Mouse (Mus musculus): Measurements from ENCODE around the gene Fgf23. TPM values are rescaled to one million over a fixed set of nuclear protein-coding genes. Genes with fewer than 3 reads are reported as not detected.

The Fgf23 gene
- polyA plus RNA-seq (2015; fragmentation: Nextera tagmentation; extraction: Ambion mirVana) = 0.13 TPM in 1 of 2 replicates, not detected in the other

GRCm38 (mm10) chr6:127072817-127073216, at the start of gene Fgf23:
Gene Fgf23 (plus strand): TSS chr6:127072902.
- no peak for ATAC-seq (ENCODE audit: low FRiP score)
- H3K4me2 ChIP-seq = no peak within 1 kb of the TSS
- no peak within 1 kb of the TSS for H3K27ac ChIP-seq (replicated peaks)
- H3K36me3 ChIP-seq = no peaks in the 10 kb centered on the region
- no peak within 1 kb of the TSS for H3K4me3 ChIP-seq (replicated peaks)
- 10% methylated on average over 5 of the region's 5 CpGs for WGBS
- no peak within 1 kb of the TSS for H3K9ac ChIP-seq (replicated peaks)
- H3K27me3 ChIP-seq (replicated peaks) = no peaks in the 10 kb centered on the region
- no peaks in the 10 kb centered on the region for H3K4me1 ChIP-seq
- no peaks in the 10 kb centered on the region for H3K9me3 ChIP-seq (replicated peaks)

DNA sequence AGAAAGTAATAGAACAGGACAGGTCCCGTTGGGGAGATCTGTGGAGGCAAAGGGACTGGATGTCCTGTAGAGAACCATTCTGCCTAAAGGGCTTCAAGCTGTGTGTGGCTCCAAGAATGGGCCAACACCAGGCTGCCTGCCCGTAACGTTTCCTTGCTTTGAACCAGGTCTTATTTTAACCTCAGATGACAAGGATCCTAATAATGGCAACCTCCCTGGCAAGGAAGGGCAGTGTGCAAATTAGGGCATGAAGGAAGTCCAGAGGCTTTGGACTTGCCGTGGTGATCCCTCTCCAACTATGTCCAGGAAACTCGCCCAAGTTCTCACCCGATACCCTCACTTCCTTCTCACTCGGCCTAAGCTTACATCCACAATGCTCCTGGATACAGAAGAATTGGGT, 47.9 kb upstream of the Fgf23 start:
- 72% methylated on average over 7 of the region's 7 CpGs for WGBS
- no peak overlapping the region for H3K27ac ChIP-seq (replicated peaks)

GRCm38 (mm10) chr6:127034760-127035159, 37.9 kb upstream of the Fgf23 start:
- H3K36me3 ChIP-seq = no peaks in the 10 kb centered on the region
- no peak; the same call in 1 of the 2 replicates for ATAC-seq (ENCODE audit: low FRiP score)
- H3K27me3 ChIP-seq (replicated peaks) = no peaks in the 10 kb centered on the region
- H3K4me3 ChIP-seq (replicated peaks) = no peak overlapping the region
- 0 out of 2 replicates have a peak, but pooled peaks cover 7% of the 10 kb centered on the region for H3K4me1 ChIP-seq
- H3K4me2 ChIP-seq = 0 out of 2 replicates have a peak overlapping the region, but pooled peaks have one; percentile 35
- H3K9ac ChIP-seq (replicated peaks) = no peak overlapping the region
- H3K9me3 ChIP-seq (replicated peaks) = no peaks in the 10 kb centered on the region
- no peak overlapping the region for H3K27ac ChIP-seq (replicated peaks)
- 42% methylated on average over 10 of the region's 10 CpGs for WGBS

More for the DNA sequence above, 47.9 kb upstream of the Fgf23 start:
- Histone ChIP-seq H3K4me1 (peaks cover 8% of the 10 kb centered on the region; the same call in 1 of the 2 replicates), H3K9me3 (replicated peaks) (no peaks in the 10 kb centered on the region), H3K4me2 (no peak overlapping the region), H3K27me3 (replicated peaks) (no peaks in the 10 kb centered on the region; the same call in none of the 2 replicates), H3K4me3 (replicated peaks) (no peak overlapping the region), H3K36me3 (no peaks in the 10 kb centered on the region), H3K9ac (replicated peaks) (no peak overlapping the region)
- ATAC-seq (ENCODE audit: low FRiP score) = no peak

GRCm38 (mm10) chr6:127044909-127045308, 27.8 kb upstream of the Fgf23 start:
- Histone ChIP-seq H3K4me3 (replicated peaks) (no peak overlapping the region), H3K27ac (replicated peaks) (no peak overlapping the region), H3K36me3 (no peaks in the 10 kb centered on the region), H3K9ac (replicated peaks) (no peak overlapping the region), H3K9me3 (replicated peaks) (no peaks in the 10 kb centered on the region), H3K4me1 (no peaks in the 10 kb centered on the region), H3K27me3 (replicated peaks) (no peaks in the 10 kb centered on the region), H3K4me2 (no peak overlapping the region)
- WGBS = 62% methylated on average over 6 of the region's 6 CpGs
- ATAC-seq (ENCODE audit: low FRiP score) = no peak

DNA sequence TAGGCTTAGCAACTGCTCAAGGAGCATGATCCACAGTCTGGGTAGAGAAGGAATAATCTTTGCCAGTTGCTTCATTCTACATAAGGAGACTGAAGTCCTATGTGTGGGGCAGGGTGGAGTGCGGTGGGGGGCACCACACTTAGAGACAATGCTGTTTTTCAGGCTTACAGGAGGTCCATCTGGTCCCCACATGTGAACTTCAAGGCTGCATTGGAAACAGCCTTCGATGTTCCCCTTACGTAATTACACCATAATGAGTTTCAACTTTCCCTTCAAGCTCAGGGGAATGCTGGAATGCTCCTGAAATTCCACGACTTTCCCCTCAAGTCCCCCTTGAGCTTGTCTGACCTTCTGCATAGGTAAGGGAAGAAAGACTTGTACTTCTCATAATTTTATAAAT, 21.9 kb upstream of the Fgf23 start:
- H3K9me3 ChIP-seq (replicated peaks) = no peaks in the 10 kb centered on the region
- H3K4me1 ChIP-seq = no peaks in the 10 kb centered on the region
- WGBS = 80% methylated on average over 4 of the region's 4 CpGs
- no peak overlapping the region for H3K4me2 ChIP-seq
- no peaks in the 10 kb centered on the region for H3K27me3 ChIP-seq (replicated peaks)
- ATAC-seq (ENCODE audit: low FRiP score) = no peak
- no peak overlapping the region for H3K4me3 ChIP-seq (replicated peaks)
- H3K9ac ChIP-seq (replicated peaks) = no peak overlapping the region
- H3K36me3 ChIP-seq = no peaks in the 10 kb centered on the region
- no peak overlapping the region for H3K27ac ChIP-seq (replicated peaks)

- no peak for ATAC-seq (ENCODE audit: low FRiP score)
These were observed 15.6 kb upstream of the Fgf23 start for GRCm38 (mm10) chr6:127056990-127057588.

GRCm38 (mm10) chr6:127059975-127060374, 12.7 kb upstream of the Fgf23 start:
- H3K9ac ChIP-seq (replicated peaks) = no peak overlapping the region
- H3K9me3 ChIP-seq (replicated peaks) = no peaks in the 10 kb centered on the region
- no peaks in the 10 kb centered on the region for H3K27me3 ChIP-seq (replicated peaks)
- H3K4me3 ChIP-seq (replicated peaks) = no peak overlapping the region
- no peak overlapping the region for H3K4me2 ChIP-seq
- WGBS = 80% methylated on average over 4 of the region's 4 CpGs
- H3K4me1 ChIP-seq = peaks cover 4% of the 10 kb centered on the region; the same call in 1 of the 2 replicates
- H3K27ac ChIP-seq (replicated peaks) = no peak overlapping the region
- H3K36me3 ChIP-seq = no peaks in the 10 kb centered on the region
- ATAC-seq (ENCODE audit: low FRiP score) = no peak

More at GRCm38 (mm10) chr6:127056990-127057588, 15.6 kb upstream of the Fgf23 start:
- H3K9ac ChIP-seq (replicated peaks) = no peak overlapping the region
- H3K4me2 ChIP-seq = no peak overlapping the region
- no peaks in the 10 kb centered on the region for H3K36me3 ChIP-seq
- H3K9me3 ChIP-seq (replicated peaks) = no peaks in the 10 kb centered on the region
- WGBS = 87% methylated on average over 12 of the region's 12 CpGs
- H3K4me3 ChIP-seq (replicated peaks) = no peak overlapping the region
- H3K4me1 ChIP-seq = no peaks in the 10 kb centered on the region
- no peaks in the 10 kb centered on the region for H3K27me3 ChIP-seq (replicated peaks)
- no peak overlapping the region for H3K27ac ChIP-seq (replicated peaks)

GRCm38 (mm10) chr6:127063915-127064314, 8.8 kb upstream of the Fgf23 start:
- no peak overlapping the region for H3K27ac ChIP-seq (replicated peaks)
- no peaks in the 10 kb centered on the region for H3K36me3 ChIP-seq
- no peak overlapping the region for H3K9ac ChIP-seq (replicated peaks)
- 85% methylated on average over 3 of the region's 3 CpGs for WGBS
- H3K4me2 ChIP-seq = no peak overlapping the region
- H3K4me3 ChIP-seq (replicated peaks) = no peak overlapping the region
- no peak for ATAC-seq (ENCODE audit: low FRiP score)
- no peaks in the 10 kb centered on the region for H3K27me3 ChIP-seq (replicated peaks)
- peaks cover 4% of the 10 kb centered on the region; the same call in 1 of the 2 replicates for H3K4me1 ChIP-seq
- no peaks in the 10 kb centered on the region for H3K9me3 ChIP-seq (replicated peaks)

- Histone ChIP-seq H3K4me1 (peaks cover 4% of the 10 kb centered on the region; the same call in 1 of the 2 replicates), H3K4me2 (peak overlapping the region; percentile 31), H3K36me3 (no peaks in the 10 kb centered on the region), H3K27me3 (replicated peaks) (no peaks in the 10 kb centered on the region), H3K4me3 (replicated peaks) (no peak overlapping the region), H3K27ac (replicated peaks) (no peak overlapping the region), H3K9me3 (replicated peaks) (no peaks in the 10 kb centered on the region), H3K9ac (replicated peaks) (no peak overlapping the region)
- no peak for ATAC-seq (ENCODE audit: low FRiP score)
- 10% methylated on average over 14 of the region's 14 CpGs for WGBS
These were observed 7.9 kb upstream of the Fgf23 start for GRCm38 (mm10) chr6:127064815-127065214.

DNA sequence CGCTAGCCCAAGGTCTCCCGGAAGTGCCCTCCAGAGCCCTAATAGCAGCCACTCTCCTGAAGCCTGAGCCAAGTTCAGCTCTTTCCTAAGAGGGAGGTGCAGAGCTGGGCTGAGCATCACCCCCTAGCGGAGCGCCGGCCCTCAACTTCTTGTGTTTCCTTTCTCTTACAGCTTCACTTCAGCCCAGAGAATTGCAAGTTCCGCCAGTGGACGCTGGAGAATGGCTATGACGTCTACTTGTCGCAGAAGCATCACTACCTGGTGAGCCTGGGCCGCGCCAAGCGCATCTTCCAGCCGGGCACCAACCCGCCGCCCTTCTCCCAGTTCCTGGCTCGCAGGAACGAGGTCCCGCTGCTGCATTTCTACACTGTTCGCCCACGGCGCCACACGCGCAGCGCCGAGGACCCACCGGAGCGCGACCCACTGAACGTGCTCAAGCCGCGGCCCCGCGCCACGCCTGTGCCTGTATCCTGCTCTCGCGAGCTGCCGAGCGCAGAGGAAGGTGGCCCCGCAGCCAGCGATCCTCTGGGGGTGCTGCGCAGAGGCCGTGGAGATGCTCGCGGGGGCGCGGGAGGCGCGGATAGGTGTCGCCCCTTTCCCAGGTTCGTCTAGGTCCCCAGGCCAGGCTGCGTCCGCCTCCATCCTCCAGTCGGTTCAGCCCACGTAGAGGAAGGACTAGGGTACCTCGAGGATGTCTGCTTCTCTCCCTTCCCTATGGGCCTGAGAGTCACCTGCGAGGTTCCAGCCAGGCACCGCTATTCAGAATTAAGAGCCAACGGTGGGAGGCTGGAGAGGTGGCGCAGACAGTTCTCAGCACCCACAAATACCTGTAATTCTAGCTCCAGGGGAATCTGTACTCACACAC, 7.4 kb downstream of the Fgf23 start:
- Histone ChIP-seq H3K36me3 (no peaks in the 10 kb centered on the region), H3K4me1 (peaks cover 8% of the 10 kb centered on the region), H3K4me2 (peak overlapping the region; percentile 91), H3K4me3 (replicated peaks) (peak overlapping the region; percentile 56), H3K27ac (replicated peaks) (peak overlapping the region; percentile 90), H3K9ac (replicated peaks) (peak overlapping the region; percentile 74), H3K27me3 (replicated peaks) (peaks cover 10% of the 10 kb centered on the region; the same call in 1 of the 2 replicates), H3K9me3 (replicated peaks) (no peaks in the 10 kb centered on the region)
- under 1% methylated on average over 59 of the region's 59 CpGs for WGBS
- ATAC-seq (ENCODE audit: low FRiP score) = peak; percentile 96

DNA sequence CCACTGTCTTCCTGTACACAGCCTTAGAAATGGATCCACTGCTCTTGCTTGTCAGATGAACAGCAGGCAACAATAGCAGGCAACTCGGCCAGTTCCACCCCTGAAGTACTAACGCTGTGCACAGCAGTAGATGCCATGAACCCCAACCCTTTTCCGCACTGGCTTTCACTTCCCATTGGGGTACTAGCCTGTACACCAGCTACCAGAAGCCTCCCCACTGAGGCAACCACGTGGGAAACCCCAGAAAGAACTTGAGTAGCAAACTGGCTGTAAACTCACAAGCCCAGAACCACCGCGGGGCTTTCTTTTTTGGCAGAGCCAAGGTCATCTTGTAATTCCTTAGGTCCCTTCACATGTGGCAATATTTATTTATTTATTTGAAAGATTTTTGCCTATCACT, 9.1 kb downstream of the Fgf23 start:
- Histone ChIP-seq H3K4me2 (no peak overlapping the region), H3K27ac (replicated peaks) (no peak overlapping the region), H3K9me3 (replicated peaks) (no peaks in the 10 kb centered on the region), H3K27me3 (replicated peaks) (peaks cover 10% of the 10 kb centered on the region; the same call in 1 of the 2 replicates), H3K9ac (replicated peaks) (no peak overlapping the region), H3K36me3 (peaks cover under 1% of the 10 kb centered on the region; the same call in 1 of the 2 replicates), H3K4me3 (replicated peaks) (no peak overlapping the region), H3K4me1 (peaks cover 8% of the 10 kb centered on the region)
- no peak for ATAC-seq (ENCODE audit: low FRiP score)
- 71% methylated on average over 6 of the region's 6 CpGs for WGBS
